Mouse (Mus musculus) MEL-GATA-1-ER (cell line): ENCODE measurements at regions not wholly inside any gene's neighbourhood (a gene's known extent, or its start where the extent isn't known, plus 50 kb on each side); places are given as distances from the start of the nearest gene placed in this dataset.

Source experiments
- DNase-seq: peaks from one replicate; pipeline ENCODE4 v3.0.0-alpha.2; 2012; ENCODE audit warnings: low read depth; ENCODE audit errors: extremely low read depth

DNA sequence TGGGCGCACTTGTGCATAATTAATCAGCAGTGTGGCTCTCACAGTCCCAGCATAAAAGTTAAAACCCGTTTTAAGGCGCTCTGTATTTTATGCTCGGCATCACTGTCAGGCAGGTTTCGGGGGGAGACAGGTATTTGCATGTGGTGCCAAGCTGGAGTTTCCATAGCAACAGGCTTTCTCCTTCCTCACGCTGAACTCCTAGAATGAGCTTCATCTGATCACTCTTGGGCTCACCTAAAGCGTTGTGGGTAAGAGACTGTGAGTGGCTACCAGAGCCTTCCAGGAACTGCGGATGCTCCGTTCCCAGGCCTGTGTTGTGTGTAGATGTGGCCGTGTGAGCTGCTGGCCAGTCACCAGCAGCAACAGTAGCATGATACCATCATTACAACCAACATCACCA is 161.5 kb downstream of the Ajap1 start:
- DNase-seq, result no peak

DNA sequence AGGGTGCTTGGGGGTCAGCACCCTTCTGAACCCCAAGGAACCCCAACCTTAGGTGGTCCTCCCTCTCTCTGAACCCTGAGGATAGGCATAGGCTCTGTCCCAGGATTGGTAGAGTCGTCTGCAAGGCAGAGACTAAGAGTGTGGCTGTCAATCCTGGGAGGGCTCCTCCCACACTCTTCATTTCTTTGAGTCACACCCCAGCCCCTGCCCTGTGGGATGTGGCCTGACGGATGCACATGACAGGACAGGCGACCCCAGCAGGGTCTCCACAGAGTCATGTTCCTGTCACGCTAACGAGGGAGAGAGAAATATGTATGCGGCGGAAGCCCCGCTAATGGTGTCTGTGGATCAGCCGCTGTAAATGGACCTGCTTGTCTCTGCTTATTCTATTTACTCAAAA is 162.0 kb downstream of the Ajap1 start:
- no peak for DNase-seq

DNA sequence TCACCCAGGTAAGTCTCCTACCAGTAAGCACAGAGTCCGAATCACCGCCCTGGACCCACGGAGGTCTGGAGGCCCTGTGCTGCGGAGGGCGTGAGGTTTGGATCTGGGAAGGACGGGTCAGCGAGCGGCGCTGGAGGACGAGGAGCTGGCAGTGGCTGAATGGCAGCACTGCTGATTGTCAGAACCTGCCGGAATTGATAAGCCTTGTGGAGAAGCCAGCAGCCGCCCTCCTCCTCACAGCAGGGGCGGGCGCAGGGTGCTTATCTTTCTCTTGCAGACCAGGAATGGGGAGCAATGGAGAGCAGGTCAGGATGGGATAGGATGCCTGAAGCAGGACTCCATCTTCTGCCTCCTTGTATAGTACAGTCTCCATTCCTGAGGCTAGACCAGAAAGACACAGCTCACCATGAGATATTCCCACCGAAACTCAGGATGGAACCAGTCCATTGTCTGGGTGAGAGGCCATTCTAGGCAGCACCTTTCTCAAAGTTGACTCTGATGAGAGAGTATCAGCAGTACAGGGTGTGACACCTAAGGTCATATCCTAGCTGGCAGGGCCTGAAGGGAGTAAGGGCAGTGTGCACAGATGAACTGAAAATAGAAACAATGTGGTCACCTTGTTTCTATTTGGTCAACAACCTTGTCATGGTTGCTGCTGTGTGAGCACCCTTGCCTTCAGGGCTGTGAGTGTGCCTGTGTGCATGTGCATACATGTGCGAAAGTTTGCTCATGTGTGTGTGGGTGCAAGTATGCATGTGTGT is 165.5 kb downstream of the Ajap1 start:
- DNase-seq, result no peak

DNA sequence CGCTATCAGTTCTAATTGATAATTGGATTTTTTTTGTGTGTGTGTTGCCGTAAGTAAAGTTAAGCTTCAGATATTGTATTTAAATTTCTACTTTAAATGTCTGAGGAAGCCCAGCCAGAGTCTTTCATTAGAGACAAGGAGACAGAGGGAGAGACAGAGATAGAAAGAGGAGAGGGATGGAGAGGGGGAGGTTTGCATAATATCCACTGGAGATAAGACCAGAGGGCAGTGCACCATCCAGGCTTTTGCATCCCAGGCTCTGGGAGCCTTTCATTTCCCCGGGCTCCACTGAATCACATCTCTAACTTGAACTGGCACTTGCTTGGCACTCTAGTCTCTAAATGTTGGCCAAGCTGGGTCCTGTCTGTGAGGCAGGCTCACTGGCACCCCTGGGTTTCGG is 166.1 kb downstream of the Ajap1 start:
- no peak for DNase-seq

DNA sequence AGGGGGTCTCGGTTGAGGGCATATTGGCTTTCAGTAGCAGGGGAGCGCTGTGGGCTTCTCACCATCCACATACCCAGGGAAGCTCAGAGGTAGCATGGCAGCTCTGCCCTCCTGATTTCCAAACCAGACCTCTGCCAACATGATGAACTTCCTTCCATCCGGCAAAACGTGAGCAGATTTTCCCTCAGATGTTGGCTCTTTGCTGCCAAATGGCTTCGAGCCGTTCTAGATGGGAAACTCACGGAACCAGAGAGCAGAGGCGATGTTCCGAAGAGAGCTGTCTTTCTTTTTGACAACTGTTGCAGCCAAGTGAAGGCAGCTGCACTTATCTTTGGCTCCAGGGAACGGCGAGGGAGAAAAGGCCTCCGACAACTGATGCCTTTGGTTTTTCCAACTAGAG is 168.7 kb downstream of the Ajap1 start:
- no peak for DNase-seq

DNA sequence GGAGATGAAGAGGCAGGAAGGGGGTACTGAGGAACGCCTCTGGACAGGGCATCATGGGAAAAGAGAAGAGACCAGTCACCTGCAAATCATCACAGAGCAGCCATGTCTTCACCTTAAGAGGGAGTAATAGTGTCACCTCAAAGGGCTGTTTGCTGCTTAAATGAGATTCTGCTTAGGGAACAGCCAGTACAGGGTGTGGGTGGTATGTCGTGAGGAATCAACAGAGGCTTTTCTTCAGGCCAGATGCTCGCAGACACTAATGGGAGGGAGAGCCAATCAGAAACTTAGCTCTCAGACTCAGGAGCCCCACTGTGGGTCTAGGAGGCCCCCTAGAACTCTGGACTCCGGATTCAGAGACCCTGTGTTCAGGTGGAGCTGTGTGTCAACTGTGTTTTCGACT is 171.0 kb downstream of the Ajap1 start:
- no peak for DNase-seq

DNA sequence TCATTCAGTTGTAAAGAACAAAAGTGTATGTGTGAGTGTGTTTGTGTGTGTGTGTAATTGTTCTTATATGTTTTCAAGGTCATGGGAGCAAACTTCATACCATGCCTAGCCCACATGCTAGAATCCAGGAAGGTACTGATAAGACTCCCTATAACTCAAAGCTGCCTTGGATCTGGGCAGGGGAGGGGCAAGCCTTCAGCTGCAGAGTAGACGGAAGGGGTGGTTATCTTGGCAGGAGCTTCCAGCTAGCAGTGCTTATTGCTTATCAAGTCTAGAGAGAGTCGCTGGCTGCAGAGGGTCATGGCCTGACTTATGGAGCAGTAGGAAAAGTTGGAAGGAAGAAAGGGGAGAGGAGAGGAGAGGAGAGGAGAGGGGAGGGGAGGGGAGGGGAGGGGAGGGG is 172.0 kb downstream of the Ajap1 start:
- DNase-seq, result no peak

DNA sequence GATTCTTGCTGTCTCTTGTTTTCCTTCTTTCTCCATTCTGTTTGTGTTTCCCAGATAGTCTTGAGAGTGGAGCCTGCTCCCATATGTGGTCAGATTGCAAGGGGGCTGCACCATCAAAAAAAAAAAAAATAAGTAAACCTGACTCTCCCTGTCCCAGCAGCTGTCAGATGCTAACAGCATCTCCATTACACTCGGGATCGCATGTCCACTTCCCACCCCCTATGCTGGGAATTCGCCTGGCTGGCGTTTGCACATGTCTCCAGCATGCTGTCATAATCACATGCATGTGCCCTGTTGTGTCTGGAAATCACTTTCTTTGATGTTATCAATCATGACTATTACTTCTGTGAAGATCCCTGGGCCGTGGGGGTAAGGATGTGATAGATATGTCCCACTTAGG is 179.1 kb downstream of the Ajap1 start:
- DNase-seq, result no peak

DNA sequence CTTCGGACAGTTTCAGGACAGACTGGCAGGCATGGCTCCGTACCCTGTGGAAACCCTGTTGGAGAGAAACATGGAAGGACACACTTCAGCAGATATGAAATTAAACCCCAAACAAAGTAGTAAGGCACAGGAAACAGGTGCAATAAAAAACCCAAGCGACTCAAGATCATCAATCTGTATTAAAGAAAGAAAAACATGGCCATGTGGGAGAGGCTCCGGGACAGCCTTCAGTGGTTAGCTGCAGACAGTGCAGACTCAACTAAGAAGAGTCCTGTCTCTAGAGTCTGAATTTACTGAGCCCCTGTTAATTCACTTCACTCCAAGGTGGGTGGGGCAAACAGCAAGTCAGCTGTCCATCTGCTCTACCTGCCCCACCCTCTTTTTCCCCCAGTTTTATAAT is 179.8 kb downstream of the Ajap1 start:
- no peak for DNase-seq

DNA sequence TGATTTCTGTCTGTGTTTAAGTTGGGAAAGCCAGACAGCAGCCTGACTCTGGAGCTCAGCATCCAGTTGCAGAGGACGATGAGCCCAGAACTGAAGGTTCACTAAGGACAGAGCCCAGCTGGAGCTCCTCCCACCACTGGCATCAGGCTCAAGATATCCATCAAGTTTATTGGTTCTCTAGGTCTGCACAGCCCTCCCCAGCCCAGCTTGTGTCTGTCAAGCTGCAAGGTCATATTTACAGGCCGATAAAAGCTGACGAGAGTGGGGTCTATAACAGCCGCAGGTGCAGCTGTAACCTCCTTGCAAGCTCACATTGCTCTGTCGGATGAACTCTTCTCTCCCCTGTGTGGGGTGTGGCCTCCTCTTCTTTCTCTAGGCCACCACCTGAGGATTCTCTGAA is 184.3 kb downstream of the Ajap1 start:
- no peak for DNase-seq

DNA sequence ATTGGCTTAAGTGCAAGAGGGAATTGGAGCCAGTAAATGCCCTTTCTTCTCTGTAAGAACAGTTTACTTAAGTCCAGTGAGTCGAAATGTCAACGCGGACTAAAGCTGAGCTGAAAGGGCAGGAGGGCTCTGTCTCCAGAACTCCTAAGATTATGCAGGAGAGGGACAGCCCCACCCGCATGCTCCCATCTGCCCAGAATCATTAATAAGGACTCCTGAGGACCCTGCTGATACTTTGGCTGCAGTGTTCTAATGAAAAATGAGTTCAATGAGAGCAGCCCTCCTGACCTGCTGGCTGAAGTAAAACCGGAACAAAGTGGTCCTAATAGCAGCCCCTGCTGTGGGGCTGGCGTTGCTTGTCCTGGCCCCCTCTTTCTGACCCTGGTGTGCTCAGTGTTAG is 187.8 kb downstream of the Ajap1 start:
- no peak for DNase-seq

DNA sequence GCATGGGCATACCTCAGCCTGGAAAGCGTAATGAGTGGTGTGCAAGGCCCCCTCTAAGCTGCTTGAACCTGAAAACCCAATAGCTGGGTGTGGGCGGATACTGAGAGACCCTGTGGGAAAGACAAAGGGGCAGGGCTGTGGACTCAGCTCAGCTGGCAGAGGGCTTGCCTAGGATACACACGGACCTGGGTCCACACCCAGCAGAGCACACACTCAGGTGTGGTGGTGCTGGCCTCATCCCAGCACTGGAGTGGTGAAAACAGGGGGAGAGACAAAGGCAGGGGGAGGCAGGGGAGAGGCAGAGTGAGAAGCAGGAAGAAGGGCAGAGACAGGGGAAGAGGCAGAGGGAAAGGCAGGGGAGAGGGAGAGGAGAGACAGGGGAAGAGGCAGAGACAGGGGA is 189.5 kb downstream of the Ajap1 start:
- no peak for DNase-seq

DNA sequence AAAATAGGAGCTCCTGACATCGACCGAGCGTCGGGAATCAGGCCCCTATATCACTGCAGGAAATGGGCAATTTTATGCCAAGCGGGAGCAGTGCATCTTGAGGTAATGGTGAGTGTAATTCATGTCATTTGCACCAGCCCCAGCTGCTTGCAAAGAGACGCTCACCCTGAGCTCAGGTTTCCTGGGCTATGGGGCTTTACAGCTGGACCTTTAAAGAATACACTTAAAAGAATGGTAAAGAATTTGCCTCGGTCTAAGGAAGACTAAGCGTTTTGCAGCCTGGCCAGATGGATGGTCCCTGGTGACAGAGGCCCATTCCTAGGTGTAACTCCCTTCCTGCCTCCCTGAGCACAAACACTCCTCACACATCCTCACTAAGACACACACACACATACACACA is 194.2 kb downstream of the Ajap1 start:
- DNase-seq, result no peak

DNA sequence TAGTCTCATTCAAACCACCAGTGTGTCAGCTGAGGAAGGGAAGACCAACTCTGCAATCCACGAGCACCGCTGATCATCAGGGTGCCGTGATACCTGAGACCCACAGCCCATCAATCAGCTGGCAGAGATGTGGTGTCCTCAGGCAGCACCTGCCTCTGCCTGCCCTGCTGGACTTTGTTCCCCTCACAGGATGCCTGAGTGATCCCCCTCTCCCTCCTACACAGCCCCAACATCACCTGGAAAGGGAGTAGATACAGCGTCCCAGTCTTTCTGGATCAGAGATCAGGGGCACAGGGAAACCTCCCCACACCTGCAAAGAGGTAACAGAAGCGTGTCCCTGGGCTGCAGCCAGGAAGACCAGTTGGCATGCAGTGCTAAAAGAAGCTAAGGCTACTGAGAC is 198.4 kb downstream of the Ajap1 start:
- no peak for DNase-seq

DNA sequence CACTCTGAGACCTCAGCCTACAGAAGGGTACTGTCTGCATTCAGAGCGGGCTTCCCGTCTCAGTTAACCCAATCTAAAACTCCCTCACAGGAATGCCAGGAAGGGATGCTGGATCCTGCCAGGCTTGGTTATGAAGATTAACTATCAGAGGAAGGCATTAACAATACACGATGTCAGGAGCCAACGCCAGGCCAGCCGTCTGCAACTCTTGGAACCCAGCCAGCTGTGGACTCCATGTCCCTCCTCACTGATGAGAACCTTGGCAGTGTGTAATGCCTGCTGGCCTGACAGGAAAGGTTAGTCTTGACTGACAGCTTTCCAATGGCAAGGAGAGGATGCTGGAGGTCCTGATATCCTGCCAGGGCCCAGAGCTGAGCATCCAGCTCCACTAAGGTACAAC is 206.0 kb downstream of the Ajap1 start:
- no peak for DNase-seq

DNA sequence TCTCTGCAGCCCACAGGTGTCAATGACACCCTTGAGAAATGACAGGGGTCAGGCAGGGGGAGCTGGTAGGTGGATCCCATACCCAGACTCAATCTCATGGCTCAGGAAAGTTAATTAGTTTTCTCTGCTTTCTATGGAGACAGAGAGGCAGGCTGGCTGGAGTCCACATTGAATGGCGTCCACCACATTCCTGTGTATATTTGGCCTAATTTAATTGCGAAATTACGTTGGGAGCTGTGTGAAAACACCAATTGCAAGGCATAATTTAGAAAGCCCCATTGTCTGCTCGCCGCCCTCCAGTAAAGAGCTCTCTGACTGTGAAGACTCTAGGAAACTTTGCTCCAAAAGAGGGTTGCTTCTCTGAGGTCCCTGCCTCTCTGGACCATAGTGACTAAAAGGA is 211.2 kb downstream of the Ajap1 start:
- DNase-seq, result no peak

DNA sequence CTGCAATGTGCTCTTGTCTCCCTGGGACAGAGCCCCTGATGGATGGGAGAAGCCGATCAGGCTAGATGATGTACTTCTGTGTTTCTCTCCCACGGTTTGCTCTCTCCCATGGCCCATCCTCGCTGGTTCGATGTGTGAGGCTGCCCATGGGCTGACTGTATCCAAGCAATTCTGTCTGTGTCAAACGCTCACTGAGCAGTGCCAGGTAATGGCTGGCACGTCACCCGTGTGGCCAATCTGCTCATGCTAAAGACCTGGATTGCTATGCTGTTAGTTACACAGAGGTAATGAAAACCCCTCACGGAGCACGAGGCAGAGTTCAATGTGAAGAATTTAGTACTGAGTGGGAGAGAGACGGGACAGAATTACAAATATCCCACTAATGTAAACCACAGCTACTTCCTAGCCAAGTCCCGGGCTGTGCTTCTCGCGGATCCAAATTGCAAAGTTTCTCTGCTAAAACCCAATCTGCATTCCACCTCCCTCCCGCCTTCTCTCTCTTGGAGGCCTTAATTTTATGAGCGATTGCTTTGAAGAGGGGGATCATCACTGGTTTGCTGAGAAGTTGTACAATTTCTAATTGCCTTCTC is 219.3 kb downstream of the Ajap1 start:
- no peak for DNase-seq

DNA sequence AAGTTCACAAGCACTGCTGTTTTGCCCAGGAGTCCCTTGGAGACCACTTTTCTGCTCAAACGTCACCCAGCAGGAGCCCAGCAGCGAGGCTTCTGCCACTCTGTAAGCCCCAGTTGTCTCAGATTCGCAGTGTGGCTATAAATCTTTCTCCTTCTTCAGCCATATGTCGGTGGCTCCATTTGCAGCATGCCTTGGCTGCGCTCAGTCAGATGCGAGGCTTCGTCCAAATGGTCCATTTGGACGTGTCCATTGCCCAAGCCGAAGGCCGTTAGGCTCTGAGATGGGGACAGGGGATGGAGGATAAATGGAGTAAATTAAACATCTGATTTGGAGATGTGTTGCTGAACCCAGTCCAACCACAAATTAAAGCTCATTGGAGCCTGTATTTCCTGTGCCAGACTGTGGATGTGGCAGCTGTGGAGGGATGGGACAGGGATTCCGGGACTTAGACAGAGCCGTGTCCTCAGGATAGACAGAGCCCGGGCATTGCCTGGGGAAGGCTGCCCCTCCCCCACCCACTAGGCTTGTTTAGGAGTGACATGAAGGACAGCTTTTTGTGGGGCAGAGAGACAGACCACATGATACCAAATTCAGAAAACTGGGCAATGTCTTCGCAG is 221.6 kb downstream of the Ajap1 start:
- DNase-seq, result no peak

DNA sequence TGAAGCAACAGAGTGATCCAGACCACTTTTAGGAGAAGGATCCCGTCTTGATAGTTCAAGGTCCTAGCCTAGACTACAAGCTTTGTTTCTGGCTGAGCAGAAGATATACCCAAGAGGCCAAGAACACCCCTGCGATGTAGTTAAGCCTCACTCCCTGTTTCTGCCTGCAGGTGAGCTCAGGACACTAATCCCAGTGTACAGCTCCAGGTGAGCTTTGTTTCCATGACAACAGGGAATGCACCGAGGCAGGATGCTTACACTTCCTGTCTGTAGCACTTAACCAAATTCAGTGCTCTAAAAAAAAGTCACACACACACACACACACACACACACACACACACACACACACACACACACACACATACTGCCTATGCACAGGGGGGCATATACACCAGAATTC is 230.7 kb downstream of the Ajap1 start:
- no peak for DNase-seq

DNA sequence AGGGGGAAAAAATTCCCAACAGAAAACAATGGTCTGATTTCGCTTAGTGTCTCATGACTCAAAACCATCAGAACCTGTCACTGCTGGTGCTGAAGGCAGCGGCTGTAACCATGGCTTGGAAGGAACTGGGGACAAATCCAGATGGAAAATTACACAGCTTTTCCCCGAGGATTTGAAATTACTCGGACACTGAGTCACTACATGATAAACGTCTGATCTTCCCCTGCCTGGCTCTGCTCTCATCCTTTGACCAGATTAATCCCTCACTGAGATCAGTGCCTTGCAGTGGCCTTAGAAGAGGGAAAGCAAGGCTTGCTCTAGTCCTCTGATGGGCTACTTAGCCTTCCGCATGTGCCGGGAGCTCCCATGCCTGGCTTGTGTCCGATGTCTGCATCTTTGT is 231.3 kb downstream of the Ajap1 start:
- no peak for DNase-seq

DNA sequence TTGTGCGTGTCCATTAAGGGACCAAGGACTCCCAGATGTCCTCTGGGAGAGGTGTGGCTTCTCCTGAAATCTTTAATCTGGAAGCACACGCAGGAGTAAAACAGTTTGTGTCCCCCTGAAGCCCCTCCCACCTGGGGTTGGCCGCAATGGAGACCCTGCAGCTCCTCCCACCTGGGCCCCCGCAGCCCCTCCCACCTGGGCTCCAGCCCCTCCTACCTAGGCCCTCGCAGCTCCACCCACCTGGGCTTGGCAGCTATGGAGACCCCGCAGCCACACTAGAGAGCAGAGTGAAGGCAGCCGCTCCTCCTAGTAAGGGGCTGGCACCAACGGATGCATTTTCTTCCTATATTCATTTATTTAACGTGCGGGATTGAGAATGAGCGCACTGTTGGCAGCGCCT is 245.9 kb downstream of the Ajap1 start:
- DNase-seq, result no peak

DNA sequence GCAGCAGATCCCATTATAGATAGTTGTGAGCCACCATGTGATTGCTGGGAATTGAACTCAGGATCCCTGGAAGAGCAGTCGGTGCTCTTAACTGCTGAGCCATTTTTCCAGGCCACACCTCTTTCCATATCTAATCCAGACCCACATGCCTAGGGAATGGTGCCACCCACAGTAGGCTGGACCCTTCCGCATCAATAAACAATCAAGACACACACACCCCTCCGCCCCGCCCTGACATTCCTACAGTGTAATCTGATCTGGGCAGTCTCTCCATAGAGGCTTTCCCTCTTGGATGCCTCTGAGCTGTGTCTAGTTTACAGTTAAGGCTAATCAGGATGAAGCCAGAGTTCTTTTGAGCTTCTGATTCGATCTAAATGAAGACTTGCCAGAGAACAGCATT is 248.8 kb downstream of the Ajap1 start:
- DNase-seq, result no peak

DNA sequence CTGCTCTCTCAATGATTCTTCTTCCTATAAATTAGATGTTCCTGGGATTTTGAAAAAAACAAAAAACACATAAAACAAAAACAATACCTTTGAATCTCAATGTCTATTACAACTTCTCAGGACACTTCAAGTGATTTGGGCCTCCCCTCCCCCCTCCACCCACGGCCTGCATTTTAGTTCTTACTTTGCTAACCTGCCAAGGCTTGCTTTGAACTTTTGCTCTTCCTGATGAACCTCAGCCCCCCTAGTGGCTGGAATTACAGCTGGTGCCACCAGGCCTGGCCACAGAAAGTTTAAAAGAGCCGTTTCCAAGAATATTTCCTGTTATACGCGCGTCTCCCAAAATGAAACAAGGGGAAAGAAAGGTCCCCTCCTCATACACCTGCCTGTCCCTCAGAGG is 253.4 kb downstream of the Ajap1 start:
- no peak for DNase-seq
